Mouse (Mus musculus) forebrain, embryonic 12.5 days (tissue): ENCODE data around the gene Olfr745. TPM values are rescaled to one million over a fixed set of nuclear protein-coding genes. Genes with fewer than 3 reads are reported as not detected.

ENCODE experiments used
- ATAC-seq: fragments of 200-750 bp; cut with Nextera tagmentation; 2 replicates; pipeline ENCODE4 v1.8.0; 2017; ENCODE audit warnings: moderate TSS enrichment; ENCODE audit not compliant: low FRiP score
- H3K27ac ChIP-seq: fragments of 300-500 bp; sonication (generic); 2 replicates; pipeline ENCODE4 v1.5.1; 2016; ENCODE audit warnings: mild to moderate bottlenecking
- H3K27me3 ChIP-seq: fragments of 300-500 bp; sonication (generic); 2 replicates; pipeline ENCODE4 v1.6.1; 2016; ENCODE audit warnings: mild to moderate bottlenecking
- H3K36me3 ChIP-seq: fragments of 300-500 bp; sonication (generic); replicated peaks from 2 replicates; pipeline ENCODE4 v1.6.1; 2016; ENCODE audit warnings: mild to moderate bottlenecking
- H3K4me1 ChIP-seq: fragments of 300-500 bp; sonication (generic); 2 replicates; pipeline ENCODE4 v1.6.1; 2016
- H3K4me2 ChIP-seq: fragments of 300-500 bp; sonication (generic); 2 replicates; pipeline ENCODE4 v1.6.1; 2016; ENCODE audit warnings: mild to moderate bottlenecking, moderate library complexity
- H3K4me3 ChIP-seq: fragments of 300-500 bp; sonication (generic); replicated peaks from 2 replicates; pipeline ENCODE4 v1.5.1; 2016; ENCODE audit warnings: mild to moderate bottlenecking
- H3K9ac ChIP-seq: fragments of 300-500 bp; sonication (generic); 2 replicates; pipeline ENCODE4 v1.6.1; 2016; ENCODE audit warnings: mild to moderate bottlenecking
- H3K9me3 ChIP-seq: fragments of 300-500 bp; sonication (generic); 2 replicates; pipeline ENCODE4 v1.6.1; 2016
- WGBS: fragments of 180-500 bp; shearing (Covaris S2); methylation state at CpG from one replicate; pipeline ENCODE4 v1.1.7; 2016; 5-methylcytosine and 5-hydroxymethylcytosine counted together
- polyA plus RNA-seq: library from polyadenylated mRNA; unstranded; fragments of >200 nt; fragmentation: Nextera tagmentation; extraction: Ambion mirVana; gene quantifications from 2 replicates; pipeline ENCODE4 v1.2.1, GENCODE M21; 2016

Olfr745 gene
- polyA plus RNA-seq: 0.14 TPM in 1 of 2 replicates, not detected in the other

GRCm38 (mm10) chr14:50639088-50639487 is at the start of gene Olfr745:
Olfr745 (plus strand) TSS chr14:50639388.
- no peak within 1 kb of the TSS for H3K27ac ChIP-seq
- H3K4me2 ChIP-seq: no peak within 1 kb of the TSS
- no peaks in the 10 kb centered on the region for H3K4me1 ChIP-seq
- 81% methylated on average over 2 of the region's 2 CpGs for WGBS
- no peaks in the 10 kb centered on the region for H3K9me3 ChIP-seq
- H3K27me3 ChIP-seq: no peaks in the 10 kb centered on the region
- H3K36me3 ChIP-seq: no peaks in the 10 kb centered on the region
- H3K9ac ChIP-seq: no peak within 1 kb of the TSS
- ATAC-seq: no peak
- H3K4me3 ChIP-seq: no peak within 1 kb of the TSS

DNA sequence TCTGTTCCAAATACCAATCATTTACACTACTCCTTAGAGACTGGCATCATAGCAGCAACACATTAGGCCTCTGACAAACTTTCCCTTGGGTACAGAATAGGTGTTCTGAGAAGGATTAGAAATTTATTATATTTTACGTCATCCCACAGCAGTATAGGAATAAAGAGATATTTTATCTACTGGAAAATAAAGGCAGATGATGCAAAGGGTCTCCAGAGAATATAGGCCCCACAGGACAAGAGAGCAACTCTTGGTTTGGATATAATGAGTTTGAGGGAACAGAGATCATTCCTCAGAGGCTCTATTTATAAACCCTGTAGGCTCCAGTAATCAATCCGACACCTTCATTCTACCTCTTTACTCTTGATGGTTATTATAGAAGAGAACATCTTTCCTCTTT is 24.6 kb upstream of the Olfr745 start, which contains the start of gene Olfr744:
Gene Olfr744 (plus strand): TSS at position 301 of the 400 bp plus-strand sequence.
- ATAC-seq: no peak
- Histone ChIP-seq H3K27ac (no peak within 1 kb of the TSS), H3K4me1 (no peaks in the 10 kb centered on the region), H3K36me3 (no peaks in the 10 kb centered on the region), H3K4me2 (no peak within 1 kb of the TSS), H3K9ac (no peak within 1 kb of the TSS), H3K27me3 (no peaks in the 10 kb centered on the region), H3K4me3 (no peak within 1 kb of the TSS), H3K9me3 (0 out of 2 replicates have a peak, but pooled peaks cover 2% of the 10 kb centered on the region)
- 94% methylated on average over 2 of the region's 2 CpGs for WGBS

GRCm38 (mm10) chr14:50646783-50647182 is 7.6 kb downstream of the Olfr745 start, which contains the start of gene Olfr746:
Olfr746 (plus strand) TSS chr14:50647083.
- Histone ChIP-seq H3K4me1 (no peaks in the 10 kb centered on the region), H3K27ac (no peak within 1 kb of the TSS), H3K36me3 (no peaks in the 10 kb centered on the region), H3K4me2 (no peak within 1 kb of the TSS), H3K9ac (no peak within 1 kb of the TSS), H3K9me3 (no peaks in the 10 kb centered on the region), H3K4me3 (no peak within 1 kb of the TSS), H3K27me3 (no peaks in the 10 kb centered on the region)
- no peak for ATAC-seq

GRCm38 (mm10) chr14:50693106-50693505 is 53.9 kb downstream of the Olfr745 start, which contains the start of gene Olfr747:
Olfr747 (minus strand) TSS chr14:50693206.
- H3K27me3 ChIP-seq: no peaks in the 10 kb centered on the region
- H3K9me3 ChIP-seq: no peaks in the 10 kb centered on the region
- H3K4me3 ChIP-seq: no peak within 1 kb of the TSS
- no peaks in the 10 kb centered on the region for H3K4me1 ChIP-seq
- no peak within 1 kb of the TSS for H3K4me2 ChIP-seq
- no peak for ATAC-seq
- no peak within 1 kb of the TSS for H3K27ac ChIP-seq
- no peak within 1 kb of the TSS for H3K9ac ChIP-seq
- WGBS: 93% methylated on average over 3 of the region's 3 CpGs
- no peaks in the 10 kb centered on the region for H3K36me3 ChIP-seq

Other genes with a start within 250 kb of the Olfr745 start
- gene Olfr738, start 231.8 kb upstream of the Olfr745 start, polyA plus RNA-seq: not detected in 2 replicates
- gene Olfr739, start 220.8 kb upstream of the Olfr745 start, polyA plus RNA-seq: not detected in 2 replicates
- not detected in 2 replicates for gene Olfr740, start 193.8 kb upstream of the Olfr745 start, polyA plus RNA-seq
- not detected in 2 replicates for gene Olfr741, start 166.7 kb upstream of the Olfr745 start, polyA plus RNA-seq
- not detected in 2 replicates for gene Olfr742, start 135.8 kb upstream of the Olfr745 start, polyA plus RNA-seq
- not detected in 2 replicates for gene Olfr743, start 117.5 kb upstream of the Olfr745 start, polyA plus RNA-seq
- gene Olfr744, start 24.5 kb upstream of the Olfr745 start, polyA plus RNA-seq: not detected in 2 replicates
- gene Olfr746, start 7.7 kb downstream of the Olfr745 start, polyA plus RNA-seq: not detected in 2 replicates
- gene Olfr747, start 53.8 kb downstream of the Olfr745 start, polyA plus RNA-seq: not detected in 2 replicates
- 0.05 TPM in 1 of 2 replicates, not detected in the other for gene Olfr748, start 68.0 kb downstream of the Olfr745 start, polyA plus RNA-seq
- gene Olfr749, start 105.7 kb downstream of the Olfr745 start, polyA plus RNA-seq: not detected in 2 replicates
- 114 and 115 TPM in 2 replicates for gene Ttc5, start 146.1 kb downstream of the Olfr745 start, polyA plus RNA-seq
- not detected in 2 replicates for gene Ccnb1ip1, start 168.3 kb downstream of the Olfr745 start, polyA plus RNA-seq
- gene Parp2, start 168.5 kb downstream of the Olfr745 start, polyA plus RNA-seq: 58.9 and 67.6 TPM in 2 replicates
- 4.5 and 4.9 TPM in 2 replicates for gene Tep1, start 231.2 kb downstream of the Olfr745 start, polyA plus RNA-seq